Mouse (Mus musculus): ENCODE results near the gene Tmie.

GRCm38 (mm10) chr9:110877353-110877752 is 2.6 kb downstream of the Tmie start:
- TF ChIP-seq CTCF (IDR thresholded peaks at IDR 0.05; ENCODE audit: control insufficient read depth, insufficient read depth, insufficient read length) (no peak), MAX (IDR thresholded peaks at IDR 0.05) (no peak), MYOG (IDR thresholded peaks at IDR 0.05; ENCODE audit: control insufficient read depth, extremely low read depth, insufficient read length) (no peak), FOSL1 (IDR thresholded peaks at IDR 0.05; ENCODE audit: insufficient read depth, low read length, poor library complexity, severe bottlenecking) (no peak)
